Mouse (Mus musculus) testis, adult 2 months (tissue): Measurements from ENCODE around the gene Bach2. TPM values are rescaled to one million over a fixed set of nuclear protein-coding genes. Genes with fewer than 3 reads are reported as not detected.

Experiments
- H3K27ac ChIP-seq: fragments of 200-500 bp; 2 replicates; pipeline ENCODE4 v1.5.1; 2012; ENCODE audit warnings: low read depth, low read length; ENCODE audit not compliant: control insufficient read depth, insufficient read depth
- H3K27me3 ChIP-seq: fragments of 200-500 bp; 2 replicates; pipeline ENCODE4 v1.6.1; 2012; ENCODE audit warnings: mild to moderate bottlenecking, low read length, moderate library complexity; ENCODE audit not compliant: control insufficient read depth, insufficient read depth
- H3K36me3 ChIP-seq: fragments of 200-500 bp; 2 replicates; pipeline ENCODE4 v1.6.1; 2012; ENCODE audit warnings: mild to moderate bottlenecking, low read length; ENCODE audit not compliant: control insufficient read depth, insufficient read depth
- H3K4me1 ChIP-seq: fragments of 200-500 bp; 2 replicates; pipeline ENCODE4 v1.6.1; 2012; ENCODE audit warnings: low read length; ENCODE audit not compliant: control insufficient read depth, insufficient read depth
- H3K4me3 ChIP-seq: fragments of 200-500 bp; 2 replicates; pipeline ENCODE4 v1.5.1; 2012; ENCODE audit warnings: low read depth, mild to moderate bottlenecking, low read length, moderate library complexity, mixed read lengths; ENCODE audit not compliant: control insufficient read depth
- CTCF ChIP-seq: fragments of 200-500 bp; IDR thresholded peaks from 2 replicates; pipeline ENCODE4 v1.5.1; 2012; ENCODE audit warnings: low read depth, mild to moderate bottlenecking, inconsistent platforms, low read length, moderate library complexity; ENCODE audit not compliant: control insufficient read depth, insufficient read depth, insufficient replicate concordance
- POLR2A ChIP-seq: fragments of 200-500 bp; IDR thresholded peaks from 2 replicates; pipeline ENCODE4 v1.6.1; 2012; ENCODE audit warnings: low read depth, mild to moderate bottlenecking, inconsistent platforms, low read length, moderate library complexity; ENCODE audit not compliant: control insufficient read depth
- polyA plus RNA-seq: library from polyadenylated mRNA; depleted of rRNA; stranded (reverse); fragments of >200 nt; gene quantifications from 2 replicates; pipeline ENCODE4 v1.2.3, GENCODE M21; 2012

Bach2 gene
- polyA plus RNA-seq, 1 experiment = 2.3 TPM

DNA sequence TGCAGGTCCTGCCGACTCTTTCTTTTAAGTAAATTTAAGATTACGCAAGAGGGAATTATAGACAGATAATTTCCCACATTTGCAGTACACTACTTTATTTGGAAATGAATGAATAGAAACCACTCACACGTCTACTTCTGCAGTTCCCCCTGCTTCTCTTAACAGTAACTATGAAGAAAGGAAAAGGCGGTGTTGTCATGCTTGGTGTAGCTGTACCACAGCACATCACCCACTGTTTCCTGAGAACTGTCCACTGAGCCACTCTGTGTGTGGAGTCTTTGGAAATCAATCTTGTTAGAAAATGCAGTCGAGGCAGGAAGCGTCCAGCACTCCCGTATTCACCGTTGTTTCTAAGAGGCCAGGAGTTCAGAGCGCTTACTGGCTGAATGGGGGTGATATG is 174.9 kb downstream of the Bach2 start:
- Histone ChIP-seq H3K27ac (no peak overlapping the region), H3K4me3 (no peak overlapping the region), H3K4me1 (no peaks in the 10 kb centered on the region), H3K27me3 (no peaks in the 10 kb centered on the region), H3K36me3 (no peaks in the 10 kb centered on the region)
- TF ChIP-seq POLR2A = no peak
- TF ChIP-seq CTCF = no peak

DNA sequence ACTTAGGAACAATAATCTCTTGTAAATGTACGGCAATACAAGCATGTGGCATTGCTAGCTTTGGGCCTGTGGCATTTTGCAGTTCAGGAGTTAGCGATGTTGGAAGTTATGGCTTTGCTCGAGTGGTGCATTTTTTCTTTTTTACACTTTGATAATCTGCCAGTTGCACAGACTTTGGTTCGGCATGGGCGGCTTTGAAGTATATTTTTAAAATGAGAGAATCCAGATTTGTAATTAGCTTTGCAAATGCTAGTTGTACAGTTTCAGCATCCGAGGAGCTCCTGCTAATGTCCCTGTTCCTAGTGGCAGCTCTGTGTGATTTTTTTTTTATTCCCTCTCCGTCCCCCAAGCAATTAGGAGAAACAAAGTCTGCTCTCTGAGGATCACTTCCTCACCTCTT is 176.4 kb downstream of the Bach2 start:
- Histone ChIP-seq H3K27me3 (no peaks in the 10 kb centered on the region), H3K4me3 (no peak overlapping the region), H3K4me1 (no peaks in the 10 kb centered on the region), H3K27ac (no peak overlapping the region), H3K36me3 (no peaks in the 10 kb centered on the region)
- TF ChIP-seq CTCF = no peak
- no peak for TF ChIP-seq POLR2A

DNA sequence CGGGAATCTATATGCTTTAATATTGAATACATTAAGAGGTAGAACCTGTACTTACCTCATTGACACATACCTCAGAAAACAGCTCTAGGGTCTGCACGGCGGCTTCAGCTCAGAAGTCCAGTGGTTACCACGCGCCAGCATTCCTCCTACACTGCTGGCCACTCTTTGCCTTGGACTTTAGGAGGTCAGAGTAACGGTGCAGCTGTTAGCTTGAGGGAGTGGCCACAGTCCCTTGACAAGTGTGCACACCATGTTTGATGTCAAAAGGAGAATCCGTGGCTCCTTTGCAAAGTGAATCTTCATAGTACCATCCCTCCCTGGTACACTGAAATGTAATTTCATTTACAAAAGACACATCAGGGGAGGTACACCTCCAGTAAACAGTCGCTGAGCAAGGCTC is 179.3 kb downstream of the Bach2 start:
- no peak overlapping the region for H3K4me3 ChIP-seq
- no peaks in the 10 kb centered on the region for H3K4me1 ChIP-seq
- no peaks in the 10 kb centered on the region for H3K36me3 ChIP-seq
- TF ChIP-seq POLR2A (no peak), CTCF (no peak)
- no peak overlapping the region for H3K27ac ChIP-seq
- no peaks in the 10 kb centered on the region for H3K27me3 ChIP-seq

DNA sequence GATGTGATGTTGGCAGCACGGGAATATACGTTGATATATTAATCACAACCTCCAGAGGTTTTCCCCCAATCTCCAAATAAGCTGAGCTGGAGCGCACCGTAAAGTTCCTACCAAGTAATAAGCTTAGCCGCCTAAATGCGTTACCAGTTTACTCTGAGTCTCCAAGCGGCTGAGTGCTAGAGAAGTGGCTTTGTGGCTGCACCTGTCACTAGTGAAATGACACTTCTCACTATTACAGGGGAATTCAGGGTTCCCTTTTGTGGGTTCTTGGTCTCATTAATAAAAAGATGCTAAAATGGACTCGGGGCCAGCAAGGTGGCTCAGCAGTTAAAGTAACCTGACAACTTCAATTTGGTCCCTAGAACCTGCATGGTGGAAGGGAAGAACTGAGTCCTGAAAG is 183.0 kb downstream of the Bach2 start:
- Histone ChIP-seq H3K27me3 (no peaks in the 10 kb centered on the region), H3K4me3 (no peak overlapping the region), H3K27ac (no peak overlapping the region), H3K36me3 (no peaks in the 10 kb centered on the region), H3K4me1 (no peaks in the 10 kb centered on the region)
- no peak for TF ChIP-seq POLR2A
- TF ChIP-seq CTCF = no peak

- no peaks in the 10 kb centered on the region for H3K4me1 ChIP-seq
- TF ChIP-seq POLR2A (no peak), CTCF (no peak)
- H3K4me3 ChIP-seq = no peak overlapping the region
- no peaks in the 10 kb centered on the region for H3K36me3 ChIP-seq
- H3K27me3 ChIP-seq = no peaks in the 10 kb centered on the region
- H3K27ac ChIP-seq = no peak overlapping the region
Measured at GRCm38 (mm10) chr4:32422427-32422826, 183.8 kb downstream of the Bach2 start.

DNA sequence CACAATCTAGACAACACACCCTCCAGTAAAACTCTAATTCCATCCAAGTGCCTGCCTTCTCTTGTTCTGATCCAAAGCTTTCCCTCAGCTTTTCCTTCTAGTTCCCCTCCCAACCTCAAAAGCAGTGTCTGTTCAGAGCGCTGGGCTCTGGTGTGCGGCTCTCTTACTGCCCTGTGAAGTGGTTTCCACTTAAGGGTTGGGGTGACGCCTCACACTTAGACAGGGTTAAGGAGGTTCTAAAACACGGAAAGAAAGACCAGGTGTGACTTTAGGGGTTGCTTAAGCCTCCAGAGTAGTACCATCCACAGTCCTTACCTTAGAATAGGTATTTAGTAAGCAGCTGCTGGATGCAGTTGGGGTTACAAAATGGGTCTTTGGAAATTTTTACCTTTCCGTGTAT is 185.1 kb downstream of the Bach2 start:
- no peaks in the 10 kb centered on the region for H3K36me3 ChIP-seq
- H3K4me3 ChIP-seq = no peak overlapping the region
- H3K27me3 ChIP-seq = no peaks in the 10 kb centered on the region
- H3K27ac ChIP-seq = no peak overlapping the region
- TF ChIP-seq CTCF (no peak), POLR2A (no peak)
- H3K4me1 ChIP-seq = no peaks in the 10 kb centered on the region

DNA sequence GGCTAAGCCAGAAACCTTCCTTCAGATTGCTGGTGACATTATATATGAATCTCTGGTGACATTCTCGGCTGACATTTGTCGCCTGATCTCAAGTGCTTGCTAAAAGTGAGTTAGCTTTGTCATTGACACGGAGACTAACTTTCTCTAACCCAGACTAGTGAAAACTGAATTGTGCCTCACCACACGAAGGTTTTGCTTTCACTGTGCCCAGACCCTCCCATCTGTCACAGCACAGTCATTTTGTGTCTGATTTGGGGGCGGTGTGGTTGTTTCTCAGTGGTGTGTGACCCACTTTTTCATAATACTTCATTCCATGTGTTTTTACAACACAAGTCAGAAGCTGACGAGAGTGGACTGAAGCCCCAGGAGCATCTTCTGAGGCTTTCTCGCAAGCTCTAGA is 185.8 kb downstream of the Bach2 start:
- TF ChIP-seq POLR2A (no peak), CTCF (no peak)
- H3K4me3 ChIP-seq = no peak overlapping the region
- H3K36me3 ChIP-seq = no peaks in the 10 kb centered on the region
- H3K27ac ChIP-seq = no peak overlapping the region
- no peaks in the 10 kb centered on the region for H3K27me3 ChIP-seq
- no peaks in the 10 kb centered on the region for H3K4me1 ChIP-seq

DNA sequence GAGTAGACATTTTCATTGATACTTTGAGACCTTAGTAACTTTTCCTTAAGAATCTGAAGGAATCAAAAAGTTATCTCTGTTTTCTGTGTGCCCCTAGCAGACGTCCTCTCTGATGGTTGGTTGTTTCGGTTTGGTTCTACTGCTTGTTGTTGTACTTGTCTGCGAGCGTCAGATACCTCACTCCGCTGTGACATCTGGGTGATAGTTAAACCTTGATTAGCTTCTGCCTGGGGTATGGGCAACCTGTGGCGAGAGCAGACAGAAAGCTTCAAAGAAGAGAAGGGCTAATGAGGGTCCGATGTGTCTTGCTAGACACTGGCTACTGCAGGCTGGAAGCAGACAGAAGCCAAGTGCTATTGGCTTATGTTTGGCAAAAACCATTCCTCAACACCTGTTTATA is 186.5 kb downstream of the Bach2 start:
- Histone ChIP-seq H3K4me1 (no peaks in the 10 kb centered on the region), H3K27me3 (no peaks in the 10 kb centered on the region), H3K36me3 (no peaks in the 10 kb centered on the region), H3K27ac (no peak overlapping the region), H3K4me3 (no peak overlapping the region)
- TF ChIP-seq POLR2A (no peak), CTCF (no peak)
